14 mouse cellular contexts compared by ENCODE assay signal in genomic region chr1:182867886-182868285, GRCm38 (mm10).
DNase-seq lines count a peak whose midpoint lies in the region; ATAC-seq and TF ChIP-seq lines count a peak whose summit lies in the region.
"Had no signal": no experiment of that assay in that cellular context is flagged by ENCODE, and none has a peak within 500 bp of the region (broad histone marks: within the 10 kb centered on the region; RNA-seq: fewer than 3 reads in every experiment).

No protein-coding gene starts in this region.

- H3K27me3 ChIP-seq in lung, postnatal 0 days (replicated peaks; ENCODE audit: insufficient read depth, low read length): no peaks in the 10 kb centered on the region
- H3K27me3 ChIP-seq in CH12.LX (replicated peaks): no peaks in the 10 kb centered on the region
- H3K27me3 ChIP-seq in midbrain, embryonic 16.5 days (ENCODE audit: control insufficient read depth, insufficient read depth, low read depth, low read length): no peaks in the 10 kb centered on the region
- H3K27me3 ChIP-seq: heart, embryonic 15.5 days; Patski; stomach, embryonic 15.5 days had no signal

- no peak for TF ChIP-seq CTCF in lung, postnatal 0 days (IDR thresholded peaks at IDR 0.05)
- TF ChIP-seq CTCF in CH12.LX (conservative IDR thresholded peaks at IDR 0.05 in 1 of 2, IDR thresholded peaks at IDR 0.05 in 1 of 2; ENCODE audit: low read depth in 2 of 2, low read length in 2 of 2): no peak

- ATAC-seq in lung, postnatal 0 days: no peak
- 0 out of 2 replicates have a peak, but pooled peaks have one; percentile 3 for ATAC-seq in midbrain, embryonic 16.5 days
- no peak for ATAC-seq in erythroblast, adult 5-6 weeks (replicated peaks; ENCODE audit: low FRiP score, poor library complexity, severe bottlenecking)
- ATAC-seq: intestine, postnatal 0 days; Patski had no signal

- no peak overlapping the region for H3K4me2 ChIP-seq in lung, postnatal 0 days (replicated peaks; ENCODE audit: low read depth, low read length)
- H3K4me2 ChIP-seq in CH12.LX (ENCODE audit: insufficient read depth, low read depth, poor library complexity, severe bottlenecking): no peak overlapping the region
- H3K4me2 ChIP-seq in midbrain, embryonic 16.5 days (ENCODE audit: low read length): no peak overlapping the region
- H3K4me2 ChIP-seq: heart, embryonic 15.5 days; liver, embryonic 11.5 days; stomach, embryonic 15.5 days had no signal

- H3K36me3 ChIP-seq in lung, postnatal 0 days (ENCODE audit: insufficient read depth, low read length): no peaks in the 10 kb centered on the region
- H3K36me3 ChIP-seq in CH12.LX (replicated peaks in 1 of 2; ENCODE audit: control insufficient read depth in 1 of 2, insufficient read depth in 1 of 2, low read length in 1 of 2): no peaks in the 10 kb centered on the region
- 0 out of 2 replicates have a peak, but pooled peaks cover 3% of the 10 kb centered on the region for H3K36me3 ChIP-seq in midbrain, embryonic 16.5 days (ENCODE audit: control insufficient read depth, insufficient read depth, low read length)
- H3K36me3 ChIP-seq: heart, embryonic 15.5 days; stomach, embryonic 15.5 days had no signal

- TF ChIP-seq EP300 in lung, postnatal 0 days (IDR thresholded peaks at IDR 0.05): no peak
- no peak for TF ChIP-seq EP300 in CH12.LX (IDR thresholded peaks at IDR 0.05; ENCODE audit: low read length)

- 92% methylated on average over 3 of the region's 3 CpGs for WGBS in lung, postnatal 0 days
- whole genome bisulfite sequencing in midbrain, embryonic 16.5 days: 97% methylated on average over 3 of the region's 3 CpGs

- no peaks in the 10 kb centered on the region for H3K9me3 ChIP-seq in lung, postnatal 0 days (ENCODE audit: low read length)
- H3K9me3 ChIP-seq in CH12.LX (replicated peaks; ENCODE audit: low read length): peaks cover 12% of the 10 kb centered on the region
- H3K9me3 ChIP-seq in midbrain, embryonic 16.5 days (replicated peaks; ENCODE audit: control insufficient read depth, low read length, poor library complexity, severe bottlenecking): no peaks in the 10 kb centered on the region; the same call in 1 of the 2 replicates

- peak; percentile 9 for DNase-seq in lung, postnatal 0 days (ENCODE audit: low spot score)
- DNase-seq in lung, adult 18-20 months: no peak
- DNase-seq in CH12.LX (ENCODE audit: extremely low read depth): peak; percentile 17
- peak; percentile 9 for DNase-seq in c-Kit-positive CD71-negative TER-119-negative erythroid progenitor cells, embryonic 14.5 days (ENCODE audit: low read depth)
- DNase-seq in cerebellum, adult 8-10 months: no peak
- DNase-seq: cerebellum, adult 11 months had no signal

- no peak overlapping the region for H3K9ac ChIP-seq in lung, postnatal 0 days (replicated peaks; ENCODE audit: low read depth)
- H3K9ac ChIP-seq in CH12.LX (ENCODE audit: insufficient read depth, low read depth): no peak overlapping the region
- H3K9ac ChIP-seq in midbrain, embryonic 16.5 days (ENCODE audit: low read depth, low read length): no peak overlapping the region
- H3K9ac ChIP-seq: heart, embryonic 15.5 days; stomach, embryonic 15.5 days had no signal

- no peak overlapping the region for H3K27ac ChIP-seq in lung, postnatal 0 days (ENCODE audit: low read length)
- no peak overlapping the region for H3K27ac ChIP-seq in CH12.LX (ENCODE audit: insufficient read depth, low read depth)
- H3K27ac ChIP-seq in midbrain, embryonic 16.5 days (ENCODE audit: low read length): no peak overlapping the region
- H3K27ac ChIP-seq: heart, adult 2 months; heart, embryonic 15.5 days; stomach, embryonic 15.5 days had no signal

- H3K4me3 ChIP-seq in lung, postnatal 0 days (ENCODE audit: low read depth, low read length): no peak overlapping the region
- no peak overlapping the region for H3K4me3 ChIP-seq in CH12.LX (replicated peaks in 1 of 3; ENCODE audit: low read depth in 2 of 3, low read length in 2 of 3, poor library complexity in 1 of 3)
- no peak overlapping the region for H3K4me3 ChIP-seq in midbrain, embryonic 16.5 days (ENCODE audit: low read depth, low read length)
- H3K4me3 ChIP-seq: heart, adult 2 months; heart, embryonic 15.5 days; stomach, embryonic 15.5 days had no signal

- H3K4me1 ChIP-seq in lung, postnatal 0 days (ENCODE audit: insufficient read depth, low read depth, low read length): no peaks in the 10 kb centered on the region
- peaks cover 0 to 7% of the 10 kb centered on the region in 2 experiments; a peak in 1 of 4 replicates for H3K4me1 ChIP-seq in CH12.LX (ENCODE audit: control insufficient read depth in 1 of 2, insufficient read depth in 2 of 2)
- H3K4me1 ChIP-seq in midbrain, embryonic 16.5 days (ENCODE audit: control insufficient read depth, insufficient read depth, low read length): peaks cover 10% of the 10 kb centered on the region; the same call in 1 of the 2 replicates
- H3K4me1 ChIP-seq: stomach, embryonic 15.5 days had no signal

- in situ Hi-C loops in CH12.LX (cut with MboI; ENCODE audit: low pct_ligation_motif_present, low pct_unique_long_range_greater_than_20kb, low sequenced_read_pairs): no loop called here

- H3K79me2 ChIP-seq in CH12.LX (replicated peaks; ENCODE audit: control insufficient read depth, extremely low read depth, insufficient read depth, poor library complexity, severe bottlenecking): no peaks in the 10 kb centered on the region

- no peak for TF ChIP-seq RAD21 in CH12.LX (IDR thresholded peaks at IDR 0.05; ENCODE audit: low read depth, low read length)

- TF ChIP-seq POLR2A in CH12.LX (IDR thresholded peaks at IDR 0.05; ENCODE audit: low read depth, low read length): no peak

- dilution Hi-C loops in CH12.LX (cut with MboI; ENCODE audit: extremely low pct_ligation_motif_present, extremely low pct_unique_long_range_greater_than_20kb, low sequenced_read_pairs): no loop called here

TF ChIP-seq in CH12.LX, 34 proteins besides CTCF, POLR2A, EP300 and RAD21:
- no peak for TF ChIP-seq MAFK (IDR thresholded peaks at IDR 0.05; ENCODE audit: insufficient replicate concordance, low read length)
- no peak for TF ChIP-seq KAT2A (IDR thresholded peaks at IDR 0.05; ENCODE audit: insufficient replicate concordance, low read length)
- no peak for TF ChIP-seq MEF2A (IDR thresholded peaks at IDR 0.05; ENCODE audit: borderline replicate concordance, low read depth, low read length)
- no peak for TF ChIP-seq MAZ (IDR thresholded peaks at IDR 0.05; ENCODE audit: low read depth, low read length)
- TF ChIP-seq MAX (IDR thresholded peaks at IDR 0.05; ENCODE audit: low read length): no peak
- TF ChIP-seq CHD1 (IDR thresholded peaks at IDR 0.05; ENCODE audit: low read depth, low read length): no peak
- no peak for TF ChIP-seq ETS1 (conservative IDR thresholded peaks at IDR 0.05; ENCODE audit: low read depth, low read length)
- TF ChIP-seq ZMIZ1 (IDR thresholded peaks at IDR 0.05; ENCODE audit: low read depth, low read length): no peak
- TF ChIP-seq USF1 (IDR thresholded peaks at IDR 0.05; ENCODE audit: low read depth, low read length): no peak
- TF ChIP-seq MXI1 (IDR thresholded peaks at IDR 0.05; ENCODE audit: low read depth, low read length): no peak
- TF ChIP-seq UBTF (IDR thresholded peaks at IDR 0.05; ENCODE audit: low read depth, low read length): no peak
- TF ChIP-seq ZC3H11A (IDR thresholded peaks at IDR 0.05; ENCODE audit: low read depth, low read length): no peak
- no peak for TF ChIP-seq POLR2AphosphoS2 (IDR thresholded peaks at IDR 0.05; ENCODE audit: low read depth, low read length)
- TF ChIP-seq ZNF384 (IDR thresholded peaks at IDR 0.05; ENCODE audit: low read depth, low read length): no peak
- no peak for TF ChIP-seq CHD2 (IDR thresholded peaks at IDR 0.05; ENCODE audit: low read length)
- no peak for TF ChIP-seq NRF1 (IDR thresholded peaks at IDR 0.05; ENCODE audit: low read depth, low read length)

Comparison
In these comparisons a context has a peak if more than half of its experiments do, and no peak if none do; other contexts are left out.
1. DNase-seq: peak in lung, postnatal 0 days (single experiment), CH12.LX (single experiment) and c-Kit-positive CD71-negative TER-119-negative erythroid progenitor cells, embryonic 14.5 days (single experiment); none in lung, adult 18-20 months (0 of 2) and cerebellum, adult 8-10 months (single experiment).